Mouse (Mus musculus): Measurements from ENCODE around the gene Zkscan5. TPM values are rescaled to one million over a fixed set of nuclear protein-coding genes. Genes with fewer than 3 reads are reported as not detected.
"Not testable (repeated sequence)": the region's sequence is repeated elsewhere in the genome, so short reads cannot be mapped to it uniquely, and the experiment has no call there.

Zkscan5 gene
- polyA plus RNA-seq, 1 experiment: 20.3 TPM

DNA sequence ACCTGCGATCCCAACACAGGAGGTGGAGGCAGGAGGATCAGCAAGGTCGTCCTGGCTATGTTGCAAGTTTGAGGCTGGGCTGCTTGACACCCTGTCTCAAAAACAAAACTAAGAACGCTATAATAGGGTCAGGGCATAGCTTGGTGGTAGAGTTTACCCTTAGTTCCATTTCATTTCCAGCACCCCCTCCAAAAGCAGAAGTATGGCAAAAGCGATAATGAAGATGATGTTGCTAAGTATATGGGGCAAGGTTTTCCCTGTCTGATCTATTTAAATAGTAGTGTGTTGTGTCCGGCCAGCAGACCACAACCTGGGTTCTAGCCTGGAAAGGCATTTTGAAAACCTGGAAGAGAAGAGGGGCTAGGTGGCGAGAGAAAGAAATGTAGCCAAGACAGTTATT is 3.6 kb downstream of the Zkscan5 start:
- Histone ChIP-seq H3K4me1 (ENCODE audit: control insufficient read depth, insufficient read depth, low read length) (no peaks in the 10 kb centered on the region), H3K9me3 (replicated peaks; ENCODE audit: control insufficient read depth, insufficient read depth, low read length, poor library complexity, severe bottlenecking) (no peaks in the 10 kb centered on the region), H3K9ac (ENCODE audit: low read depth, poor library complexity, severe bottlenecking) (no peak overlapping the region), H3K27ac (ENCODE audit: insufficient read depth, low read length) (no peak overlapping the region), H3K4me3 (ENCODE audit: low read depth, low read length) (no peak overlapping the region), H3K27me3 (ENCODE audit: control insufficient read depth, insufficient read depth, low read length, poor library complexity, severe bottlenecking) (no peaks in the 10 kb centered on the region), H3K36me3 (ENCODE audit: control insufficient read depth, insufficient read depth, low read length, poor library complexity, severe bottlenecking) (peaks cover 9% of the 10 kb centered on the region)
- TF ChIP-seq EP300 (IDR thresholded peaks at IDR 0.05; ENCODE audit: insufficient read depth, low read depth, low read length) (no peak), CTCF (IDR thresholded peaks at IDR 0.05; ENCODE audit: low read depth, low read length) (no peak), POLR2A (IDR thresholded peaks at IDR 0.05; ENCODE audit: insufficient read depth, low read length) (no peak)

DNA sequence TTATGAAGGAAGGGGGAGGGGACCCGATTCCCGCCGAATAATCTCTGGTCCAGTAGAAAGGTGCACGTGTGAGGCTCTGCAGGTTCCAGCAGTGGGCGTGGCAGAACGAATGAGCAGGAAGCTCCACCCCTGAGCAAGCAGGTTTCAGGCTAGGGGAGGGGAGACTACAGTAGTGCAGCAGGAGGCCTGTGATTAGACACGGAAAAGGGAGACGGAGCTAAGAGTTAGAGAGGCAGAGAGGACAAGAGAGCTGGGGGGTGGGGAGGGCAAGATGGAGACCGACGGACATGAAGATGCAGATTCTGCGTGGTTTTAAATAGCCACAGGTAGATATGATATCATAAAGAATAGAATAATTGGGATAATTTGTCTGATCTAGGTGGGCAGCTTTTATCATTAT is 4.0 kb downstream of the Zkscan5 start:
- peak overlapping the region; percentile 68 for H3K4me3 ChIP-seq (ENCODE audit: low read depth, low read length)
- not testable (repeated sequence) for H3K4me1 ChIP-seq (ENCODE audit: control insufficient read depth, insufficient read depth, low read length); H3K9me3 ChIP-seq (replicated peaks; ENCODE audit: control insufficient read depth, insufficient read depth, low read length, poor library complexity, severe bottlenecking); H3K27ac ChIP-seq (ENCODE audit: insufficient read depth, low read length); H3K27me3 ChIP-seq (ENCODE audit: control insufficient read depth, insufficient read depth, low read length, poor library complexity, severe bottlenecking)
- H3K9ac ChIP-seq (ENCODE audit: low read depth, poor library complexity, severe bottlenecking): peak overlapping the region; percentile 33; the same call in 1 of the 2 replicates
- peaks cover 10% of the 10 kb centered on the region for H3K36me3 ChIP-seq (ENCODE audit: control insufficient read depth, insufficient read depth, low read length, poor library complexity, severe bottlenecking)

DNA sequence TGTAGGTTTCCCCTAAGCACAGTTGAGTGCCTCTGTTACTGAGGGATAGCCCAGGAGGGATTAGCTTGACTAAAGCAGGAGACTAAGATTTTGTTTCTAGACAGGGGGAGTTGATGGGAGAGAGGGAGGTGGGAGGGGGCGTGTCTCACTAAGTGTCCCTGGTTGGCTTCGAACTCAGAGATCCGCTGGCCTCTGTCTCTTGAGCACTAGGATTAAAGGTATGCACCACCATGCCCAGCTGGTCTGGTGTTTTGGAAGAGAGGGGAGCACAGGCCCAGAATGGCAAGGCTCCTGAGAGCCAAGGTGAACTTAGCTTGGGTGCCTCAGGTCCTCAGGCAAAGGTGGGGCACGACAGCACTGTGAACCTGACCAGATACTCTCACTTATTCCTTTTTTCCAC is 7.0 kb downstream of the Zkscan5 start:
- Histone ChIP-seq H3K36me3 (ENCODE audit: control insufficient read depth, insufficient read depth, low read length, poor library complexity, severe bottlenecking) (peaks cover 10% of the 10 kb centered on the region), H3K4me1 (ENCODE audit: control insufficient read depth, insufficient read depth, low read length) (no peaks in the 10 kb centered on the region), H3K9ac (ENCODE audit: low read depth, poor library complexity, severe bottlenecking) (no peak overlapping the region), H3K4me3 (ENCODE audit: low read depth, low read length) (no peak overlapping the region), H3K9me3 (replicated peaks; ENCODE audit: control insufficient read depth, insufficient read depth, low read length, poor library complexity, severe bottlenecking) (no peaks in the 10 kb centered on the region), H3K27me3 (ENCODE audit: control insufficient read depth, insufficient read depth, low read length, poor library complexity, severe bottlenecking) (no peaks in the 10 kb centered on the region), H3K27ac (ENCODE audit: insufficient read depth, low read length) (no peak overlapping the region)
- TF ChIP-seq CTCF (IDR thresholded peaks at IDR 0.05; ENCODE audit: low read depth, low read length) (no peak), POLR2A (IDR thresholded peaks at IDR 0.05; ENCODE audit: insufficient read depth, low read length) (no peak), EP300 (IDR thresholded peaks at IDR 0.05; ENCODE audit: insufficient read depth, low read depth, low read length) (no peak)

DNA sequence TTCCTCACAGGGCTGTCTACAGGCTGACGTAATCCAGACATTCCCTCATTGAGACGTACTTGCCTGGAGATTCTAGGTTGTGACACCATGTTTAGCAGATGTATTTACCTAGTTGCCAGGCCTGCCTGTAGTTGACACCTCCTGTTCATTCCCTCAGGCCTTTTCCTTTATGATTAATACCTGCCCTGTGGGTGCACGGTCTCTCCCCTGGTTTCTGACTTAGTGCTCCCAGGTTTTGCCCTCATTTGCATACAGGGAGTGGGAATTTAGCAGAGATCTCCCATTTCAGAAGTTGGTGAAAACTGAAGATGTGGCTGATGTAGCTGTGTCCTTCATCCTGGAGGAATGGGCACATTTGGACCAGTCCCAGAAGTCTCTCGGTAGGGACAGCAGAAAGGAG is 7.9 kb downstream of the Zkscan5 start:
- Histone ChIP-seq H3K27me3 (ENCODE audit: control insufficient read depth, insufficient read depth, low read length, poor library complexity, severe bottlenecking) (no peaks in the 10 kb centered on the region), H3K9me3 (replicated peaks; ENCODE audit: control insufficient read depth, insufficient read depth, low read length, poor library complexity, severe bottlenecking) (no peaks in the 10 kb centered on the region), H3K4me1 (ENCODE audit: control insufficient read depth, insufficient read depth, low read length) (no peaks in the 10 kb centered on the region), H3K36me3 (ENCODE audit: control insufficient read depth, insufficient read depth, low read length, poor library complexity, severe bottlenecking) (peaks cover 10% of the 10 kb centered on the region), H3K27ac (ENCODE audit: insufficient read depth, low read length) (no peak overlapping the region), H3K9ac (ENCODE audit: low read depth, poor library complexity, severe bottlenecking) (no peak overlapping the region), H3K4me3 (ENCODE audit: low read depth, low read length) (no peak overlapping the region)
- TF ChIP-seq EP300 (IDR thresholded peaks at IDR 0.05; ENCODE audit: insufficient read depth, low read depth, low read length) (no peak), CTCF (IDR thresholded peaks at IDR 0.05; ENCODE audit: low read depth, low read length) (no peak), POLR2A (IDR thresholded peaks at IDR 0.05; ENCODE audit: insufficient read depth, low read length) (no peak)

DNA sequence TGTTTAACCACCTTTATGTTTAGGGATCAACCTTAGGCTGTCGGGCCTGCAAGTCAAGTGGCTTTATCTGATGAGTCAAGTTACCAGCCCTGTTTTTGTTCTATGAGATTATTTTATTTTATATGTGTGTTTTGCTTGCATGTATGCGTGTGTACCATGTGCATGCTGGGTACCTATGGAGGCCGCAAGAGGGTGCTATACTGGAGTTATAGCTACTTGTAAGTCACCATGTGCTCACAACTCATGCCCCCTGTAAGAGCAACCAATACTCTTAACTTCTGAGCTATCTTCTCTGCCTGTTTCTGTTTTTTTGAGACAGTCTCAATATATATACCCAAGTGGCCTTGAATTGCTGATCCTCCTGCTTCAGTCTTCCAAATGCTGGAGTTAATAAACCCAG is 9.1 kb downstream of the Zkscan5 start:
- Histone ChIP-seq H3K9me3 (replicated peaks; ENCODE audit: control insufficient read depth, insufficient read depth, low read length, poor library complexity, severe bottlenecking) (no peaks in the 10 kb centered on the region), H3K4me3 (ENCODE audit: low read depth, low read length) (no peak overlapping the region), H3K27ac (ENCODE audit: insufficient read depth, low read length) (no peak overlapping the region), H3K27me3 (ENCODE audit: control insufficient read depth, insufficient read depth, low read length, poor library complexity, severe bottlenecking) (no peaks in the 10 kb centered on the region), H3K9ac (ENCODE audit: low read depth, poor library complexity, severe bottlenecking) (no peak overlapping the region), H3K36me3 (ENCODE audit: control insufficient read depth, insufficient read depth, low read length, poor library complexity, severe bottlenecking) (peaks cover 10% of the 10 kb centered on the region), H3K4me1 (ENCODE audit: control insufficient read depth, insufficient read depth, low read length) (no peaks in the 10 kb centered on the region)
- TF ChIP-seq CTCF (IDR thresholded peaks at IDR 0.05; ENCODE audit: low read depth, low read length) (no peak), EP300 (IDR thresholded peaks at IDR 0.05; ENCODE audit: insufficient read depth, low read depth, low read length) (no peak), POLR2A (IDR thresholded peaks at IDR 0.05; ENCODE audit: insufficient read depth, low read length) (no peak)

DNA sequence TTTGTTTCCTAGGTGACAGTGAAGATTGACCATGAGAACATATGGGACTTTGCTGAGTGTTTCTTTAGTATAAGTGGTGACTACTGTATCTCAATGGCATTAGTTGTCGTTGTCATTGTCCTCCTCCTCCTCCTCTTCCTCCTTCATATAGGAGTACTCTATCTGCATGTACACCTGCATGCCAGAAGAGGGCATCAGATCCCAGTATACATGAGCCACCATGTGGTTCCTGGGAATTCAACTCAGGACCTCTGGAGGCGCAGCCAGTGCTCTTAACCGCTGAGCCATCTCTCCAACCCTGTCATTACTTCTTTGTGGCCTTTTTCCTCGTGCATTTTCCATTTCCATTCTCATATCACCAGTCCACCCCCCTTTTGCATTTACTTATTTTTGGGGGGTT is 10.3 kb downstream of the Zkscan5 start:
- H3K4me3 ChIP-seq (ENCODE audit: low read depth, low read length): no peak overlapping the region
- 0 out of 2 replicates have a peak overlapping the region, but pooled peaks have one; percentile 5 for H3K9ac ChIP-seq (ENCODE audit: low read depth, poor library complexity, severe bottlenecking)
- no peaks in the 10 kb centered on the region for H3K27me3 ChIP-seq (ENCODE audit: control insufficient read depth, insufficient read depth, low read length, poor library complexity, severe bottlenecking)
- H3K9me3 ChIP-seq (replicated peaks; ENCODE audit: control insufficient read depth, insufficient read depth, low read length, poor library complexity, severe bottlenecking): no peaks in the 10 kb centered on the region
- peak overlapping the region; percentile 60 for H3K27ac ChIP-seq (ENCODE audit: insufficient read depth, low read length)
- no peak for TF ChIP-seq POLR2A (IDR thresholded peaks at IDR 0.05; ENCODE audit: insufficient read depth, low read length)
- TF ChIP-seq CTCF (IDR thresholded peaks at IDR 0.05; ENCODE audit: low read depth, low read length): peak; percentile 42
- peaks cover 10% of the 10 kb centered on the region for H3K36me3 ChIP-seq (ENCODE audit: control insufficient read depth, insufficient read depth, low read length, poor library complexity, severe bottlenecking)
- no peaks in the 10 kb centered on the region for H3K4me1 ChIP-seq (ENCODE audit: control insufficient read depth, insufficient read depth, low read length)

Measured in ES-Bruce4 (cell line).